Mouse (Mus musculus): ENCODE data around the gene Hist1h3d. TPM values are rescaled to one million over a fixed set of nuclear protein-coding genes. Genes with fewer than 3 reads are reported as not detected.
A peak's percentile ranks its signal among the peaks of the same experiment; 100 is the strongest.
"Not testable (repeated sequence)": the region's sequence is repeated elsewhere in the genome, so short reads cannot be mapped to it uniquely, and the experiment has no call there.

The Hist1h3d gene
- 4.6 and 5.4 TPM in 2 replicates for polyA plus RNA-seq (2016; fragmentation: Nextera tagmentation; extraction: Ambion mirVana)

DNA sequence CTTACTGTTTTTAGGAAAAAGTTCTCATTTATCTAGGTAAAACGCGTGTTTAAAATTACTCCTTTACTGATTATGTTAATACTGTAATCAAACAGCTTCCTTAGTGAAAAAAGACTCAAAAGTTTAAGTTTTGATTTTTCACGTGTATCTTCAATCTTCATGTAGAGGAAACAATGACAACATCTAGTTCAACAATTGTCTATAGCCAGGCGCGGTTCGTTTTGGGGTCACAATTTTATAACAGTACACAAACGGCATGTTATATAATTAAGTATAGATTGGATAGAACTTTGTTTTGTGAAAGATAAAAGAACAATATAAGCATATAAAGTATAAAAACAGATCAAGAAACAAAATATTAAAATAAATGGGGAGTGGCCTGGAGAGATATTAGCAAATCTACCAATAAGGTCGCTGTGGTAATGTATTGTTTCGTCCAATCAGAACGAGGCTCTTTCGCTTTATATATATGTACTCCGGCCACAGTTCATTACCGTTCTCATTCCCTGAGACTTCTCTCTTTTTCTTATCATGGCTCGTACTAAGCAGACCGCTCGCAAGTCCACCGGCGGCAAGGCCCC lies at the start of gene Hist1h3d:
Hist1h3d (plus strand) TSS at position 493 of the 581 bp plus-strand sequence.
- under 1% methylated on average over 18 of the region's 18 CpGs for WGBS
- Histone ChIP-seq H3K27me3 (no peaks in the 10 kb centered on the region), H3K36me3 (no peaks in the 10 kb centered on the region), H3K4me2 (replicated peaks) (peak within 1 kb of the TSS; percentile 66), H3K4me1 (peaks cover 29% of the 10 kb centered on the region), H3K9me3 (no peaks in the 10 kb centered on the region), H3K4me3 (peak within 1 kb of the TSS; percentile 47), H3K27ac (replicated peaks) (peak within 1 kb of the TSS; percentile 87), H3K9ac (replicated peaks) (peak within 1 kb of the TSS; percentile 75)
- ATAC-seq (ENCODE audit: low FRiP score, low read depth): peak; percentile 59

DNA sequence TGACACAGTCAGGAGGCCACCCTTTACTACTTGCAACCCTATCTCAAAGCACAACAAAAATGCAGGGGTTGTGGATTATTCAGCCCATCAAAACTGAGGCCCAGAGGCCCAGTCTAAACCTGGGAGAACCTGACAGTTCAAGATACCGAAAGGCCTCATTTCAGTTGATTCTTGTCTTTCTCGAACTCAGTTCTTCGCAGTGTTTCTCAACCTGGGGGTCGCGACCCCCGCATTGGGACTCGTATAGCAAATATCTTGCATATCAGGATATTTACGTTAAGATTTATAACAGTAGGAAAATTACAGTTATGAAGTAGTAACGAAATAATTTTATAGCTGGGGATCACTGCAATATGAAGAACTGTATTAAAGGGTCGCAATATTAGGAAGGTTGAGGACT lies 49.7 kb upstream of the Hist1h3d start:
- 3% methylated on average over 10 of the region's 10 CpGs for WGBS
- no peak for ATAC-seq (ENCODE audit: low FRiP score, low read depth)
- no peaks in the 10 kb centered on the region for H3K27me3 ChIP-seq

DNA sequence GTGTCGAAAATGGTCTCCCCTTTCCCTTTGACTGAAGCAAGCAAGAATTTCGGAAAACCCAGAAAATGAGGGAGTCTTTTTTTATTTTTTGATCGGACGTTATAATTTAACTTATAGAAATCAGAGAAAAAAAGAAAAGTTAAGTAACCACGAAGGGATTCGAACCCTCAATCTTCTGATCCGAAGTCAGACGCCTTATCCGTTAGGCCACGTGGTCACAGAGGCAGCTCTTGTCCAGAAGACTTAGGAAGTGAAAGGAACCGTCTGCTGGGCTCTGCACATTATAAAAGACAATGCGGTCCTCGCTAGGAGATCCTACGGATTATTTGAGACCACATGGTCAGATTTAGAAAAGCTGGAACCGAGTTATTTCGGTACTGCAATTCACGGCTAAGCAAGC lies 49.3 kb upstream of the Hist1h3d start:
- Histone ChIP-seq H3K27ac (replicated peaks) (peak overlapping the region; percentile 63; the same call in 1 of the 2 replicates), H3K4me3 (peak overlapping the region; percentile 42), H3K4me1 (peaks cover 13% of the 10 kb centered on the region), H3K9me3 (no peaks in the 10 kb centered on the region), H3K27me3 (no peaks in the 10 kb centered on the region), H3K4me2 (replicated peaks) (peak overlapping the region; percentile 50), H3K36me3 (no peaks in the 10 kb centered on the region), H3K9ac (replicated peaks) (peak overlapping the region; percentile 56)
- ATAC-seq (ENCODE audit: low FRiP score, low read depth): peak; percentile 35; the same call in 1 of the 2 replicates
- WGBS: under 1% methylated on average over 17 of the region's 17 CpGs

More for the DNA sequence above, 49.7 kb upstream of the Hist1h3d start:
- no peak overlapping the region for H3K27ac ChIP-seq (replicated peaks)
- no peak overlapping the region for H3K9ac ChIP-seq (replicated peaks)
- peak overlapping the region; percentile 50 for H3K4me2 ChIP-seq (replicated peaks)
- H3K4me1 ChIP-seq: peaks cover 13% of the 10 kb centered on the region
- no peaks in the 10 kb centered on the region for H3K36me3 ChIP-seq
- H3K9me3 ChIP-seq: no peaks in the 10 kb centered on the region
- H3K4me3 ChIP-seq: peak overlapping the region; percentile 42

DNA sequence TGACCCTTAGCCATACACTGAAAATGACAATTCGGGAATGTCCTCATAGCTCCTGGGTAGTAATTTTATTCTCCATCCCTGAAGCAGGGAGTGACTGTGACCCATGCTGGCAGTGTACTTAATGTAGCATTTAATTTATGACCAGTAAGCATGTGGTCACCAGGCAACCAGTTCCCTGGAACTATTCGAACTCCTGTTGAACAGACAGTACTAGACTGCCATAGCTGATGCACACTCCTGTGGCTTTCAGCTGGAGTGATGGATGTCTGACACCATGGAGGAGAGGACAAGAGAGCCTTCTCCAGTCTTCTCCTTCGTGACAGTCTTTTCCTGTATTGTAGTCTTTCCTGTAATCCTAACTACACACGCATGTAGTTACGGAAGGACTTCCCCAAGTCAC lies 46.6 kb upstream of the Hist1h3d start:
- H3K9ac ChIP-seq (replicated peaks): no peak overlapping the region
- no peaks in the 10 kb centered on the region for H3K27me3 ChIP-seq
- no peak overlapping the region for H3K4me3 ChIP-seq

DNA sequence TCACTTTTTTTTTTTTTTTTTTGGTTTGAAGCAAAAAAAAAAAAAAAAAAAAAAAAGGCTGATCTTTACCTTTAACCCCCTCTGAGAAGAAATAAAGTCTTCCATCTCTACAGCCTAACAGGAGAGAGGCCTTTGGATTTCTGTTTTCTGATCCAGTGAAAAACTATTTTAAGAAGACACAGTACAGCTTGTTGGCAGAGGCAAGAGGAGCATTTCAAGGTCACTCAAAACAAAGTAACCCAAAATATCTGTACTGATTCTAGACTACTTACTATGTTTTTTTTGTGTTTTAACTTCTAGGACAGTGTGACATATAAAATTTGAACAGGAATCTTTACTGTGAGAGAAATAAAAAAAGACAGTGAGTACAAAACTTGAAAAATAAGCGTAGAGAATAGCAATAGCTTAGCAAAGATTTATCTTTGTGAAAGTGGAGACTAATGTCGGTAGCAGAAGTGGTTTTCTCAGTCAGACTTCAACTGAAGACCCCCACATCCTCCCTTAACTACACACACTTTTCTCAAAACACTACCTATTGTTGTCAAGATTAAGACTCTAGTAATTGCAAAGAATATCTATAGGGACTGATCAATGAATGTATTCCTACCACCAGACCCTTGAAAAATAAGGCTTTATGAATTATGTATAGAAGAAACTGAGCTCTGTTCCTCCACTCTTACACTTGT lies 45.9 kb upstream of the Hist1h3d start:
- H3K9me3 ChIP-seq: no peaks in the 10 kb centered on the region
- 39% methylated on average over 2 of the region's 2 CpGs for WGBS
- H3K27ac ChIP-seq (replicated peaks): peak overlapping the region; percentile 97; the same call in 1 of the 2 replicates
- H3K36me3 ChIP-seq: no peaks in the 10 kb centered on the region
- H3K4me2 ChIP-seq (replicated peaks): peak overlapping the region; percentile 66
- H3K27me3 ChIP-seq: no peaks in the 10 kb centered on the region
- peak overlapping the region; percentile 56 for H3K4me3 ChIP-seq
- ATAC-seq (ENCODE audit: low FRiP score, low read depth): no peak
- peaks cover 33% of the 10 kb centered on the region for H3K4me1 ChIP-seq
- peak overlapping the region; percentile 81 for H3K9ac ChIP-seq (replicated peaks)

More for the DNA sequence above, 46.6 kb upstream of the Hist1h3d start:
- Histone ChIP-seq H3K9me3 (no peaks in the 10 kb centered on the region), H3K36me3 (no peaks in the 10 kb centered on the region), H3K27ac (replicated peaks) (no peak overlapping the region), H3K4me1 (peaks cover 29% of the 10 kb centered on the region), H3K4me2 (replicated peaks) (peak overlapping the region; percentile 1; the same call in 1 of the 2 replicates)
- no peak for ATAC-seq (ENCODE audit: low FRiP score, low read depth)
- 81% methylated on average over 5 of the region's 5 CpGs for WGBS

DNA sequence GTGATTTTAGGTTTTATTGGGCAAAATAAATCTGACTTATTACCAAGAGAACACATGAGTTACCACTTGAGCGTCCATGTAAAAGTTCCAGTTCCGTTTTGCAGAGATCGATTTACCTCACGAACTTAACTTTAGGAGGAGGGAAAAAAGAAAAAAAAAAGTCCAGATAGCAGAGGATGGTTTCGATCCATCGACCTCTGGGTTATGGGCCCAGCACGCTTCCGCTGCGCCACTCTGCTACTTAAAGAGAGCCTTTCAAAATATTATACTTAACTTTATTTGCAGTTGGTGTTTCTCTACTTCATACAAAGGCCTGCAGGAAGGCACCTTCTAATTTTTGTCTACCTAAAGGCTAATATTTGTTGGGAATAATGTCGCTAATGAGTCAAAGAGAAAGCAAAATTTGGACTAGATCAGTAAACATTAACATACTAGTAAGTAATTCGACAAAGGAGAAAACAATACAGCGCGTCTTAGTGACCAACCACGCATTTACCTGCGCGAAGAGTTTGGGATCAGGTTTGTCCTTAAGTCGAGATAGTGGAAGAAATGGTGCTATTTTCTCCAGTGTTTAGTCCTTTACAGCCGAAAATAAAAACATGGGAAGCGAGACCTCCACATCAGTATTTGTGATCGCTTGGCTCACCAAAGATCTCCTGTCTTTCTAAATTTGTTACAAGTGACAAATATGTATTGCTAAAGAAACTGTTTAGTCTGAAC lies 45.2 kb upstream of the Hist1h3d start:
- whole genome bisulfite sequencing: under 1% methylated on average over 20 of the region's 20 CpGs
- Histone ChIP-seq H3K9ac (replicated peaks) (peak overlapping the region; percentile 81), H3K36me3 (no peaks in the 10 kb centered on the region), H3K9me3 (no peaks in the 10 kb centered on the region), H3K4me2 (replicated peaks) (peak overlapping the region; percentile 66), H3K27me3 (no peaks in the 10 kb centered on the region), H3K27ac (replicated peaks) (peak overlapping the region; percentile 97), H3K4me3 (peak overlapping the region; percentile 56), H3K4me1 (peaks cover 31% of the 10 kb centered on the region)
- ATAC-seq (ENCODE audit: low FRiP score, low read depth): no peak

DNA sequence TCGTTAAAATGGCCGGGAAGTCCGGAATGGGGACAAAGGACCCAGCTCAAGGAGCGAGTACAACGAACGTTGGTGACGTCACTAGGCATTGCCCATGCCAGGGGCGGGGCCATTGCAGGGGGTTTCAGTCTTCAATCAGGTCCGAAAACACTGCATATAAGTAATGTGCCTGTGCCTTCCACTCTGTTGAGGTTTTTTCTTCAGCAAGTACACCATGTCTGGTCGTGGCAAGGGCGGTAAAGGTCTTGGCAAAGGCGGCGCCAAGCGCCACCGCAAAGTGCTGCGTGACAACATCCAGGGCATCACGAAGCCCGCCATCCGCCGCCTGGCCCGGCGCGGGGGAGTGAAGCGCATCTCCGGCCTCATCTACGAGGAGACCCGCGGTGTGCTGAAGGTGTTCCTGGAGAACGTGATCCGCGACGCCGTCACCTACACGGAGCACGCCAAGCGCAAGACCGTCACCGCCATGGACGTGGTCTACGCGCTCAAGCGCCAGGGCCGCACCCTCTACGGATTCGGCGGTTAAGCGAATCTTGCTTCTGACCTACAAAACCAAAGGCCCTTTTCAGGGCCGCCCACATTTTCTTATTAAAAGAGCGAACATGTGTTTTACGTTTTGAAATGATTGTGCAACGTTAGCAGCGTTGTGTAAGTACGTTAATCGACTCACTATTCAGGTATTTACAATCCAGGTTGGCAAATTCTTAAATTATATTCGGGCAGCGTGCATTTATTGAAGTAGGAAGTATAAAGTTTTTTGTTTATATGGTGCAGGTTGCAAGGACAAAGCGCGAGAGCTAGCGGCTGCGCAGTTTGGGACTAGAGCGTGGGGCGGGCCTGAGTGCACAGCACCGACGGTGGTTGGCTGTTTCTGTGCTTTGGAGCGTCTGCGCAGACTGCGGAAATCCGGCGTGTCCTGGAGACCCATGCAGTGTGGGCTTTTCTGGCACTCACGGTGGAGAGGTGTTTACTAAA lies 44.4 kb upstream of the Hist1h3d start, which contains the start of gene Hist1h4h:
Hist1h4h (plus strand) TSS at position 150 of the 975 bp plus-strand sequence.
- under 1% methylated on average over 55 of the region's 70 CpGs for WGBS
- H3K27ac ChIP-seq (replicated peaks): peak within 1 kb of the TSS; percentile 97
- peak; percentile 77 for ATAC-seq (ENCODE audit: low FRiP score, low read depth)
- H3K4me3 ChIP-seq: peak within 1 kb of the TSS; percentile 56
- H3K27me3 ChIP-seq: no peaks in the 10 kb centered on the region
- H3K9me3 ChIP-seq: no peaks in the 10 kb centered on the region
- H3K36me3 ChIP-seq: no peaks in the 10 kb centered on the region
- peak within 1 kb of the TSS; percentile 66 for H3K4me2 ChIP-seq (replicated peaks)
- peaks cover 27% of the 10 kb centered on the region for H3K4me1 ChIP-seq
- H3K9ac ChIP-seq (replicated peaks): peak within 1 kb of the TSS; percentile 81

DNA sequence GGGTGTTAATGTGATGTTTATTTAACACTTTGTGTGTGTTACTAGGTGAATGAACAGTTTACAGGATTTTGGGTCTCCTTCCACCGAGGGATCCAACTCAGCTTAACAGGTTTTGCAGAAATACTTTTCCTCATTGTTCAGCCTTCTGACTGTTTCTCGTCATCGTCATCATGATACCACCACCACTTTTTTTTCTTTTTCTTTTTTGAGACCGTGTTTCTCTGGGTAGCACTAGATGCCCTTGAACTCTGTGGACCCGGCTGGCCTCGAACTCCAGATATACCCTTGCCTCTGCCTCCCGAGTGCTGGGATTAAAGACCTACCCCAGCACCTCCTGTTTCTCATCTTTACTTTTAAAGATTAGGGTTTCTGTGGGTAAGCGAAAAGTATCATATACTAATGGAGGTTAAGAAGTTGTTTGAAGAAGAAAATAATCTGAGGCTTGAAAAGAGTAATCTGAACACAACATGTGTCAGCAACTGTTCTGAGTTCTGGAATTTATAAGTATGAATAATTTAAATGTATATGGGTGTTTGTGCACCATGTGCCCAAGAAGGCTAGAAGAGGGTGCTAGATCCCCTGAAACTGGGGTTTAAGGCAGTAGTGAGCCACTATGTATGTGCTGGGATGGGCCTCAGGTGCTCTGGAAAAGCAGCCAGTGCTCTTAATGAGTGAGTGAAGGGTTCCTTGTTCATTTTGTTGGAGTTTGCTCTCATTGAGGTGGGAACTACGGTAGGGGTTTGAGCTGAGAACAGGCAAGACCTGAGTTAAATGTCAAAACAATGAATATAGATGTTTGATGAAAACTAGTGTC lies 43.1 kb upstream of the Hist1h3d start:
- Histone ChIP-seq H3K9ac (replicated peaks) (peak overlapping the region; percentile 81), H3K36me3 (no peaks in the 10 kb centered on the region), H3K9me3 (no peaks in the 10 kb centered on the region), H3K4me2 (replicated peaks) (peak overlapping the region; percentile 66), H3K4me1 (peaks cover 34% of the 10 kb centered on the region), H3K27ac (replicated peaks) (peak overlapping the region; percentile 97), H3K4me3 (peak overlapping the region; percentile 56), H3K27me3 (no peaks in the 10 kb centered on the region)
- 22% methylated on average over 9 of the region's 9 CpGs for WGBS
- ATAC-seq (ENCODE audit: low FRiP score, low read depth): no peak

DNA sequence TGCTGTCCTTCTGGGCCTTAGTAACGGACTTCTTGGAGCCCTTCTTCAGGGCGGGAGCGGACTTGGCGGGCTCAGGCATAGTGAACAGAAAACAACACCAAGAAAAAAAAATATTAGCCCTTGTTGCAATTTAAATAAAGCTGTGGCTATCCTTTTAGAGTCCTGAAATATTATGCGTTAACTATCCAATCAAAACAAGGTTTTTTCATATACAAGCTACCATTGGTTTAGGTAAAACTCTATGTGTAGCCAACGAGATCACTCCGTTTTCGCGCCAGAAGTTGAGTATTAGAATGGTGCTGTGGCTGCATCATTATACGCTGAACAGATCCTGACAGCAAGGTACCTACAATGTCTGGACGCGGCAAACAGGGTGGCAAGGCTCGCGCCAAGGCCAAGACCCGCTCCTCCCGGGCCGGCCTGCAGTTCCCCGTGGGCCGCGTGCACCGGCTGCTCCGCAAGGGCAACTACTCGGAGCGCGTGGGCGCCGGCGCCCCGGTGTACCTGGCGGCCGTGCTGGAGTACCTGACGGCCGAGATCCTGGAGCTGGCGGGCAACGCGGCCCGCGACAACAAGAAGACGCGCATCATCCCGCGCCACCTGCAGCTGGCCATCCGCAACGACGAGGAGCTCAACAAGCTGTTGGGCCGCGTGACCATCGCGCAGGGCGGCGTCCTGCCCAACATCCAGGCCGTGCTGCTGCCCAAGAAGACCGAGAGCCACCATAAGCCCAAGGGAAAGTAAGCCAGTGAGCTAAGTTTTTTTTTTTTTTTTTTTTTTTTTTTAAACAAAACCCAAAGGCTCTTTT lies 41.8 kb upstream of the Hist1h3d start, which contains the start of gene Hist1h2af:
Hist1h2af (plus strand) TSS at position 347 of the 808 bp plus-strand sequence.
- peak within 1 kb of the TSS; percentile 97 for H3K27ac ChIP-seq (replicated peaks)
- H3K9ac ChIP-seq (replicated peaks): peak within 1 kb of the TSS; percentile 66
- H3K27me3 ChIP-seq, H3K9me3 ChIP-seq, H3K36me3 ChIP-seq: not testable (repeated sequence)
- ATAC-seq (ENCODE audit: low FRiP score, low read depth): peak; percentile 45
- H3K4me3 ChIP-seq: peak within 1 kb of the TSS; percentile 56
- H3K4me1 ChIP-seq: peaks cover 36% of the 10 kb centered on the region
- H3K4me2 ChIP-seq (replicated peaks): peak within 1 kb of the TSS; percentile 66
- WGBS: under 1% methylated on average over 29 of the region's 53 CpGs

Data from midbrain, embryonic 12.5 days (tissue).